Mouse (Mus musculus) megakaryocyte, embryonic 14.5 days (primary cell): Measurements from ENCODE around the gene Vps52.

ENCODE experiments used
- FLI1 ChIP-seq: IDR thresholded peaks from 2 replicates; pipeline ENCODE4 v1.6.1; 2012; ENCODE audit warnings: low read length, inconsistent platforms, mixed read lengths
- GATA1 ChIP-seq: IDR thresholded peaks from 3 replicates; pipeline ENCODE4 v1.6.1; 2012; ENCODE audit warnings: mixed read lengths, low read length, inconsistent platforms, borderline replicate concordance

DNA sequence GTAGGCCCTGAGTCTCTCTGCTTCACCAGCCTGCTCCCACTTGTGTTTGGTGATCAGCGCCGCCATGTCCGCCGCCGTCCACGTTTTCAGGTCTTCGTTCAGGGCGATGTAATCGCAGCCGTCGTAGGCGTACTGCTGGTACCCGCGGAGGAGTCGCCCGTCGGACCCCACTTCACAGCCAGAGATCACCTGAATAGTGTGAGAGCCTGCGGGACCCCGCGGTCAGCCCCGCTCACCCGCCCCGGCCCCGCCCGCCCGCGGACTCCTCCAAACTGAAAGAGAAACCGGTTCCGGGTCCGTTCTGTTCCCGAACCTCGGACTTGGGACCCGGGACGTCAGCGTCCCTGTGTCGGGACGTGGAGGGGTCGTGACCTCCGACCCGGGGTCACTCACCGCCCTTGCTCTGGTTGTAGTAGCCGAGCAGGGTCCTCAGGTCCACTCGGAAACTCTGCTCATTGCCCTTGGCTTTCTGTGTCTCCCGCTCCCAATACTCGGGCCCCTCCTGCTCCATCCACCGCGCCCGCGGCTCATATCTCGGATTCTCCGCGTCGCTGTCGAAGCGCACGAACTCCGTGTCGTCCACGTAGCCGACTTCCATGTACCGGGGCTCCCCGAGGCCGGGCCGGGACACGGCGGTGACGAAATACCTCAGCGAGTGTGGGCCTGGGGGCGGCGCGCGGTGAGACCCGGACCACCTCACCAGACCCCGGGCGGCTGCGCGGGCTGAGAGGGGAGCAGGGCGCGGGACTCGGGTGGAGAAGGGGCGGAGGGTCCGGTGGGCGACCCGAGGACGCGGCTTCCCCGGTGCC lies 43.9 kb downstream of the Vps52 start:
- no peak for TF ChIP-seq GATA1
- TF ChIP-seq FLI1: no peak
